Mouse (Mus musculus) adrenal gland (tissue): ENCODE measurements around the gene Snapc5.
"Not testable (repeated sequence)": the region's sequence is repeated elsewhere in the genome, so short reads cannot be mapped to it uniquely, and the experiment has no call there.

Experiments
- intact Hi-C: fragments of 180-260 bp; cut with DNase I; formaldehyde crosslinking; loops from one replicate; pipeline ENCODE4 v1.15.1; 2025
- long read RNA-seq, 2 experiments: library from polyadenylated mRNA; unstranded; transcript quantifications; one replicate each; pipeline ENCODE4 v2.0.0; 2020; ENCODE audit warnings: borderline replicate concordance in 1 of 2; ENCODE audit not compliant: insufficient replicate concordance in 1 of 2

Snapc5 gene
- long read RNA-seq, experiment 1, transcript Snapc5-201 (3 exons, 1,228 nt) = major isoform, 25 of 29 reads
- long read RNA-seq, experiment 1, partial matches to known transcripts = 3 of 29 reads
- long read RNA-seq, experiment 1, other reads (novel, unspliced or antisense) = 1 of 29 reads
- long read RNA-seq, experiment 2, transcript Snapc5-201 (3 exons, 1,228 nt) = major isoform, 28 of 30 reads
- long read RNA-seq, experiment 2, partial matches to known transcripts = 0 of 30 reads
- long read RNA-seq, experiment 2, other reads (novel, unspliced or antisense) = 2 of 30 reads

DNA sequence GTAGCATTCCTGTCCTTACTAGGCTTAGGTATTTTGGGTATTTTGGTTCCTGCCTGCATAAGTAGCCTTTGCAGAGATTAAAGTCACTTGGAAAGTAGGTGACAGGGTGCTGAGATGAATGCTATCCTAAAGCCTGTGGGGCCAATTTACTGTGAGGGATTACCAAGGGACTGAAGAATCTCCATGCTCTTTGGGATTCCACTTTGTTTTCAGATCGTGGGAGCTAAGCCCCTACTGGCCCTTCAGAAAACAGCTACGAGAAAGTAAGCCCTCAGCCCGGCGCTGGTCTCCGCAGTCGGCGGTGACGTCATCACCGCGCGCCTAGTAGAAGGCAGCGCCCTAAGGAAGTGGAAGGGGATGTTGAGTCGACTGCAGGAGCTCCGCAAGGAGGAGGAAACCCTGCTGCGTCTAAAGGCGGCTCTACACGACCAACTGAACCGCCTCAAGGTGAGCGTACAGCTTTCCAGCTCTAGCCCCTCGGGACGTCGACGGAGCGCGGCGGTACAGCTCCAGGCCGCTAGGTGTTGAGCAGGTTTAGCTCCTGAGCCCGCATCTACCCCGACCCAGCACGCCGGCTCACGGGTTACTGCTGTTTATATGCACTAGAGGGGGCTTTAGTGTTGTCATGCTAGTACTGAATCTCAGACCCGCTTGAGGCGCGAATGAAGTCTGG is at the start of gene Snapc5:
TSS of gene Snapc5 (plus strand) at position 301 of the 673 bp plus-strand sequence.
- intact Hi-C loops = loop anchor here (2.0 kb wide), 1 partner anchor 74 kb away; the partner anchor contains the start of gene Map2k1

DNA sequence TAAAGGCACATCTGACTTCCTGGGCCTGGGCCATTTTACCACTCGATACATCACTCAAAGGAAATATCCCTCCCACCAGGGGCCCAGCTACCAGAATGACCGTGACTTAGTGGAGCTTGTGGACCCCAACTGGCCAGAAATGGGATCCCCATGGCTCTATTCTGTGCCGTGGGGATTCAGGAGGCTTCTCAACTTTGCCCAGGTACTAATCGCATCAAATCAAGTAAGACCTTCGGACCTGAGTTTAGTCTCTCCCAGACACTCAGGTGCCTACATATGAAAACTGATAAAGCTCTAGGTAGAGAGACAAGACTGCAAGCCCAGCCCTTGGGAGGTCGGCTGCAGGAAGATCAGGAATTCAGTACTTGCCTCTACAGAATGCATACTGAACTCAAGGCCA is 47.5 kb upstream of the Snapc5 start:
- intact Hi-C loops = no loop called here

DNA sequence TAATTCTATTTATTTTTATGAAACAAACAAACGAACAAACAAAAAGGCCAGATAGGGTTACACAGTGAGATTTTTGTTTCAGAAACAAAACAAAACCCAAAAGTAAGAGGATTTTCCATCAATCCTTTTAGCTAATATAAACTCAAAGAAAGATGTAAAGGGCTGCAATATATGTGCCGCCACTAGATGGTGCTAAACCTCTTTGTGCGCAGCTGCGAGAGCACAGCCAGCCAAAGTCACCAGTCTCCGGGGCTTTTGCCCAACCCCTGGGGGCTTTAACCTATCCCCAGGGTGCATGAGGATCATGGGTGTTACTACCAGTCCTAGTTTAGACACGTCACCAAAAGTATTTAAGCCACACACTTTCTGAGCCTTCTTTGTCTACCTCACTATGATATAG is 40.2 kb upstream of the Snapc5 start:
- intact Hi-C loops = loop anchor here (5.0 kb wide), 1 partner anchor 133 kb away; no protein-coding TSS in a partner anchor

DNA sequence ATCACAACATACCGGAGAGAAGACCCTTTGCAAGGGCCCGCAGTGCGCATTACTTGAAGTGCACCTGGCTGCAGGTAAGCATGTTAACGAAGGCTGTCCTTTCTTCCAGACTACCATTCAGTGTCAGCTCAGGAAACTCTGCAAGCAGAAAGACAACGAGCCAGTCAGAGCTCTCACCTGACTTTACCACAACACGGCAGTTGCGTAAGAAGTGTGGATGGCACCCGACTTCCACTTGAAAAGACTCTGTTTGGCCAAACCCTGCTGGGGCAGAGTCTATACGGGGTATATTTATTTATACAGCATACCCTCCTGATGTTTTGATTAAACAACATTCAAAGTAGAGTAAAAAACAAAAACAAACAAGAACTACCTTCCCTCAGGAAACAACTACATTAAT is 39.2 kb upstream of the Snapc5 start:
- intact Hi-C loops = loop anchor here (5.0 to 10.0 kb wide), 2 partner anchors 115 to 132 kb away; partner anchors contain the start of gene Map2k1

DNA sequence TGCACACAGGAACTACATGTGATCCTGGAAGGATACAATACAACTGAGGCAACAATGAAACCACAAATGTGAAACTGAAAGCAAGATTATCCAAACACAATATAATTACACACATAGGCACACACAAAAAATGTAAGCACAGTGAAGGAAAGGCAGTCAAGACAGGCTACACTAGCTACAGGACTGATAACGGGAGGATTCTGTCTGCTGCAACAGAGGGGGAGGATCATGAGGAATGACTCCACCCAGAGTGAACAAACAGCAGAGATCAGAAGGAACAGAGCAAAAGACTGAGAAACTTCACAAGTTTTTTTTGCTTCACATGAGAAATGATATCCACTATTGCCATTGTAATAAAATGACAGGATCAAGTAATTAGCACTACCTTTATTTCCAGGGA is 22.4 kb upstream of the Snapc5 start:
- intact Hi-C loops = no loop called here

DNA sequence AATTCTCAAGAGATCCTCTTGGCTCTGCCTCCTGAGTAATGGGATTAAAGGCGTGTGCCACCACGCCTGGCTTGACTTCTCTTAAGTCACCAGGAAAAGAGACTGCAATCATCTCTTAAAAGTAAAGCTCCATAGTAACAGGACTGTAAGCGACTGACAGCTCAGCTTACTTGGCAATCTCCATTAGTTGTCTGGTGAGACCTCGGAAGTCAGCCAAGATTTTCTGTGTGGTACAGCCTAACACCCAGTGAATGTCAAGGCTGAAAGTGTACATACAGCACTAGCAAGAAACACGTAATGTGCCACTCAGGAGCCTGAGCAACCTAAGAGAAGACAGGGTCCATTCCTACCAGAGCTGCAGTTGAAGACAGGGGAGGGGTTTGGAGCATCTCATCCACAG is 18.6 kb upstream of the Snapc5 start:
- intact Hi-C loops = no loop called here

DNA sequence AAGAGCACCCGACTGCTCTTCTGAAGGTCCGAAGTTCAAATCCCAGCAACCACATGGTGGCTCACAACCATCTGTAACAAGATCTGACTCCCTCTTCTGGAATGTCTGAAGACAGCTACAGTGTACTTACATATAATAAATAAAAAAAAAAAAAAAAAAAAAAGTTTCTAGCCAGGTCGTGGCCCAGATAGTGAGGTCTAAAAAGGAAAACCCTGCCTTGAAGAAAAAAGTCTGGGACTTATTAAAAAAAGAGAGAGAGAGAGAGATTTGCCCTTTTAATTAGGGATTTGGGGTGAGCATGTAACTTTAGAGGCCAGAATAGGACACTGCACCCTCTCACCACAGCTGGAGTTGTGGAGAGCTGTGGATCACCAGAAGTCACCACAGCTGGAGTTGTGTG is 9.1 kb upstream of the Snapc5 start:
- intact Hi-C loops = not testable (repeated sequence)

DNA sequence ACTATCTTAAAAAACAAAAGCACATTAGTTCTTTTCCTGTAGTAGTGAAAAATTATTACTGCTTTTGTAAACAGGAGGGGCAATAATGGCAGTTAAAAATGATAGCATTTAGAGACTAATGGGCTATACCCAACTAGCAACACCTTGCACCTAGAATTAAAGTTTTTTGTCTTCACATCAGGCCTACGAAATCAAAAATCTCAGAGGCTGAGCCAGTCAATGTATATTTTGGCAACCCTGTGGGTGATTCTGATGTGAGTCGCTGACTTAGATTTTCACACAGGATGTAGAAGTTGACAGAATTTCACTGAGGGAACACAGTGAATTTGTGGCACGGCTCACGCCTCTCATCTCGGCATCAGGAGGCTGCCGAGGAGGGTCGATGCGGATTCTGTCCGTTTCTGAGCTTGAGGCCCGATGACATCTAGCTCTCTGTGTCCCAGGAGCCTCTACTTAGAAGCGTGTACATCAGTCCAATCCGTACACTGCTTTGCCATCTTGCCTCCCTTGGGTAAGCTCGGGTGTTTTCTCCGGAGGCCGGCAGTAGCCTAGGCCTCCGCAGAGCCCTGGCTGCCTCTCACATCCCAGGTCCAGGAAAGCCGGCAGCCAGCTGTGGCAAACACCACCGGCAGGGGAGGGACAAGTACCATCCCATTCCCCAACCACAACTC is 6.8 kb upstream of the Snapc5 start:
- intact Hi-C loops = no loop called here

DNA sequence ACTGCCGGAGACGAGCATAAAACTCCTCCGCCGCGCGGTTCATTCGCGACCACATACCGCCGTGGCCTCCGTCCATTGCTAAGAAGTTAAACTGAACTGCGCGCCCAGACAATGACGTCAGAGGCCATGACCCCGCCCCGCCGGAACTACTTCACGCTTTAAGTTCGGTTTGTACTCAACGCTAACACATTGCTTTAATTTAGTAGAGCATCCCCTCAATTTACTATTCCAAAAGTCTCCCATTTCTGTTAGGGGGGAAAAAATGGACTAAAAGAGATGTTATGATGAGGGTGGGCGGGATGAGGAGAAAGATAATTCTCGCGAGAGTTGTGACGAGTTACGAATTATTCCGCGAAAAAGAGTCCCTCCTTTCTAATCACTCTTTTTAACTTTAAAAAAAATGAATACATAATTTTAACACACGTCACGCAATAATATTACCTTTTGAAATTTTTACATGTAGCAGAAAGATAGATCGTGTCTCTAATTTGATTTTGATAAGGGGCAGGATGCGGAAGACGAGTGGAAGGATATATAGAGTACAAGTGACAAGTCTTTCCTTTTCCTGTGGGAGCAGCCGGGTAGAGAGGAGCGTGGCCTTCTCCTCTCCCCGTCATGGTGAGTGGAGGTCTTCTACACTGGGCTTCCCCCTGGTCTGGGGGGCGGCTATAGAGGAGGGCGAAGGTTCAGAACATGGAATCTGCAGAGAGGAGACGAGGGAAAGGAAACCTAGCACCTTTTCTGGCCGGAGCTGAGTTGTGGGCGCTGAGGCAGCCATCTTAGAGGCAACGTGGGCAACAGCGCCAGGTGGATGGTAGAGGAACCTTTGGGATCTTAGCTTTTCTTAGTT is 6.0 kb upstream of the Snapc5 start, which contains the start of the genes Zwilch and Rpl4:
TSS of gene Zwilch (minus strand) at position 289 of the 850 bp plus-strand sequence.
TSS of gene Rpl4 (plus strand) at position 560 of the 850 bp plus-strand sequence.
- intact Hi-C loops = no loop called here

DNA sequence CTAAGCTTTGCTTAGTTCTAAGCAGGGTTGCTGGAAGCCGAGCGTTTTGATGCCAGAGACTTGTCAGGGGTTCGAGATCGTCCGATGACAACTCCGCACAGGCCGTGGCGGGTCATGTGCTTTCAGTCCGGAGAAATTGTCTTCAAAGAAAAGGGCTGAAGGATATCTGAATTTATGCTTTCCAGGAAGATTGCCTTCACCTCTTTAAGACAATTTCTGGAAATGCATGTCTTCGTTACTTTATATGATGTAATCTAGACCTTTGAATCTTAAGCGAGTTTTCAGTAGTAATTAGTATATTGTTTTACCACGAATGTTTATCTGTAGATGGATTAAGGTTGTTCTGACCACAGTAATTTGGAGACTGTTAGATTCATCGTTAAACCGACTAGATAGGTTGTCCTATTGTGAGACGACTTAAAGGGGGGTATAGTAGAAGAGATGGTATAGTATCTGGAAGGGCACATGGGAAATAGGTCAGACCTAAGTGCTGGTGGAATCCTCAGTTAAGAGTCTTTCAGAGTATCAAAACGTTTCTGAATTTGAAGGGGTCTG is 5.3 kb upstream of the Snapc5 start:
- intact Hi-C loops = no loop called here

DNA sequence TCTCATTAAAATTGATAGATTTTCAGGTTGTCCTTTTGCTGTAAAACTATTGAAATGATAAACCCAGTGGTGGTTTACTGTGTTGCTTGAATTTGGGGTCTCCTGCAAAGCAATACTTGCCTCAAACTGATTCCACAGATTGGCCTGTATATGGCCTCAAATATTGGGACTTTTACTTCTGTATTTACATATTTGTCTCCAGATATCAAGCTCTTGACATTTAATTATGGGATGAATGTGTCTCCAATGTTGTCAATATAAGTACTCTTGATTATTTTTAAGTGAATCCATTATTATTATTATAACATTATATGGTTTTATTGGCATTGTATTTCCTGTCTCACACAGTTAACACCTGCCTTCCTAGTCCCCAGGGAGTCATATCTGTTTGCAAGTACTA is 4.7 kb upstream of the Snapc5 start:
- intact Hi-C loops = no loop called here

DNA sequence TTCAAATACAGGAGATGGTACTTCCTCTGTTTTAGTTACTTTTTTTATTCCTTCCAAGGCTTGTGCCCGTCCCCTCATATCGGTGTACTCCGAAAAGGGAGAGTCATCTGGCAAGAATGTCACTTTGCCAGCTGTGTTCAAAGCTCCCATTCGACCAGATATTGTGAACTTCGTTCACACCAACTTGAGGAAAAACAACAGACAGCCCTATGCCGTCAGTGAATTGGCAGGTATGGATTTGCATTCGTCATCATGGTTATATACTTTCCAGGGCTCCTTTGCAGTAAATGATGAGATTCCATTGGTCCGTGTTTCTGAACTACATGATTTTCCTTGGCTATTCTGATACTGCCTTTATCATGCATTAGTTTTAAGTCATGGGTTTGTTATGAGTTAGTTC is 4.3 kb upstream of the Snapc5 start:
- intact Hi-C loops = no loop called here

DNA sequence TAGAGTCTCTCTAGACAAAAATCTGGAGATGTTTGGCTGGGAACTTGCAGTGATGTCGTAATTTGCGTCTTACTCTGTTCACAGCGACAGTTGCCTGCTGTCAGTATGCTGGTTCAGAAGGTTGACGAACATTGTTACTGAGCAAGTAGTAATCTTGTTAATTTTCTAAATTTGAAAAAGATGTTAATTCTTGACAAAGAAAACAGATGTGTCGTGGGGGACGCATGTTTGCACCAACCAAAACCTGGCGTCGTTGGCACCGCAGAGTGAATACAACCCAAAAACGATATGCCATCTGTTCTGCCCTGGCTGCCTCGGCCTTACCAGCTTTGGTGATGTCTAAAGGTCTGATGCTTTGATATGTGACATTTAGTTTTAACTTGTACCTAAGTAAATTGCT is 3.7 kb upstream of the Snapc5 start:
- intact Hi-C loops = no loop called here

DNA sequence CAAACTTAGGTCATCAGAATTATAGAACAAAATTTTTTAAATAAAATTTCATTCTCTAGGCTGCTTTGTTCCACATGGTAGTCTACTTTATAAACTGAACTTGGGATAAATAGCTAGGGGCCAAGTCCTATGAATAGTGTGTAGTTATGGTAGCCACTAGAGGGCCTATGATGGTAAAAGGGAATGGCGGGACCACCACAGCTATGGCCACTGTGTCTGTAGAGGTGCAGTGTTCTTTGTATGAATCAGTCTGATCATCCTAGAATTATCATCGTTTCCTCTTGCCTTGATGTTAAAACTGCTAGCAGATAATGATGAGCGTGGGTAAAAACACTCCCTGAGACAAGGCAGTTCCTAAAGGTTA is 482 bp upstream of the Snapc5 start:
- intact Hi-C loops = loop anchor here (2.0 kb wide), 1 partner anchor 74 kb away; the partner anchor contains the start of gene Map2k1

DNA sequence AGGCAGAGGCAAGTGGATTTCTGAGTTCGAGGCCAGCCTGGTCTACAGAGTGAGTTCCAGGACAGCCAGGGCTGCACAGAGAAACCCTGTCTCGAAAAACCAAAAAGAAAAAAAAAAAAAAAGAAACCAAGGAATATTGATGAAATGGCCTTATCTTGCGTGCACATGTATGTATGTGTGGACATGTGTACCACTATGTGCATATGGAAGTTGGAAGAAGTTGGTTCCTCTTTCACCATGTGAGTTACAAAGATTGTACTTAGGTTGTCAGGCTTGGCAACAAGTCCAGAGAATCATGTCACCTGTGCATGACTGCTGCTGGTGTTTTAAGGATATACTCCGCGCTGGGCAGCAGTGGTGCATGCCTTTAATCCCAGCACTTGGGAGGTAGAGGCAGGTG is 4.2 kb downstream of the Snapc5 start:
- intact Hi-C loops = not testable (repeated sequence)

DNA sequence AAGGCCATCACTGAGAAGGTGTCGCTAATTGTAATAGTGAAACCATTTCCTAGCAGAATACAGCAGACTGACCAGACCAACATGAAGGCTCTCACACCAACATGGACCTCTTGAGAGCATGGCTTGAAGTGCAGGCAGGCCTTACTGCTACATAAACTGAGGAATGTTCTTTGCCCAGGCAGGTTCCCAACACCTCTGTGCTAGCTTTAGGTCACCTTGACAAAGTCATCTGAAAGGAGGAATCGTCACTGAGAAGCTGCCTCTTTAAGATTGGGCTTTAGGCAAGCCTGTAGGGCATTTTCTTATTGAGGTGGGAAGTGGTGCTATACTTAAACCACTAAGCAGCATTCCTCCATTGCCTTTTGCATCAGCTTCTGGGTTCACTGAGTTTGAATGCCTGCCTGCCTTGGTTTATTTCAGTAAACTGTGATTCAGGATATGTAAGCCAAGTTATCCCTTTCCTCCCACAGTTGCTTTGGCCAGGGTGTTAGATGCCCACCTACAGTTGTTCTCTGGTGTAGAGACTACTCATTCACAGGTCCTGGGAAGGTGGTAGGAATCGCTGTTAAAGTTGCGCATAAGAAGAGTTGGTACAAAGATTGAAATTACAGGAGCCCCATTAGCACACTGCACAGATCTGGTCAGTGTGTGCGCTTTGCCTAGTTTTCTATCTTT is 5.2 kb downstream of the Snapc5 start:
- intact Hi-C loops = no loop called here

DNA sequence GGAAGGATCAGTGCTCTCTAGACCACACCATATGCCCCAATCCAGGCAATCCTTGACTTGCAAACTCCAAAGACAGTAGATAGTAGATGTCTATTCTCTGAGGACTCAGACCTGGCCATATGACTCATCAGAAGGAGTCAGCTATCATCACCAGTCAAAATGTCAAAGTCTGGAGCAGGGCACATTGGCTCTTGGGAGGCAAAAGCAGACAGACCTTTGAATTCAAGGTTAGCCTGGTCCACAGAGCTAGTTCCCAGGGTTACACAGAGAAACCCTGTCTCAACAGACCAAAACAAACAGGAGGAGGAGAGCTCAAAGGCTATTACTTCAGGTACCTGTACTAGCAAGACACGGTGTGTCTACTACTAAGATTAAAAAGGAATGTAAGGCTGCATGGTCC is 14.8 kb downstream of the Snapc5 start:
- intact Hi-C loops = no loop called here

DNA sequence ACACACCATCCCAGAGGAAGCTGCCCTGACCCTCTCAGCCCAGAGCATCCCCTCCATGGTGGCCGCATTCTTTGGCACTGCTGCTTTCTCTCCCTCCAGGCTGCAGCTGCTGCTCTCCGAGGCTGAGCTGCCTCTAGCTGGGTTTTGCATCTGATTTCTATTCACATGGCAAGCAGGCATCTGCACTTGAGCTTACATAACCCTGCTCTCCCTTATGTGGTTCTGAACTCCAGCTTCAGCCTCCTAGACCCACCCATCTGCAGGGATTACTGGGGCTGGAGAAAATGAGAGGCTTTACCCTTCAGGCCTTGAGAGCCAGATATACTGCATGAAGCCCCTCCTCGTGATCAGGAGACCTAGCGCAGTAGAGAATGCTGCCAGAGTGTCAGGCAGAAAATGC is 16.5 kb downstream of the Snapc5 start:
- intact Hi-C loops = no loop called here

DNA sequence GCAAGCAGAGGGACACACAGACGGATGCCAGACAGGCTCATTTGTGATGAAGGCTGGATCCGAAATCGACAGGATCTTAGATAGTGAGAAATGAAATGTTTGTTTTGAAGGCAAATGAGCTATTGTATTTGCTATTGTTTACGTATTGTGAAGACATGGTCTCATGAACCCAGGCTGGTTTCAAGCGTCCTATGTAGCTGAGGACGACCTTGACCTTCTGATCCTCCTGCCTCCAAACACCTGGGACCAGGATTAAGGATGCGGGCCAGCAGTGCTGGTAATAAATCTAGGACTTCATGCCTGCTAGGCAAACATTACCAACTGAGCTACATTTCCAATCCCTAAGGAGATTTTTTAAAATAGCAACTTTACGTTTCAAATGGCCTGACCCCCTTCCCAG is 18.4 kb downstream of the Snapc5 start:
- intact Hi-C loops = no loop called here

DNA sequence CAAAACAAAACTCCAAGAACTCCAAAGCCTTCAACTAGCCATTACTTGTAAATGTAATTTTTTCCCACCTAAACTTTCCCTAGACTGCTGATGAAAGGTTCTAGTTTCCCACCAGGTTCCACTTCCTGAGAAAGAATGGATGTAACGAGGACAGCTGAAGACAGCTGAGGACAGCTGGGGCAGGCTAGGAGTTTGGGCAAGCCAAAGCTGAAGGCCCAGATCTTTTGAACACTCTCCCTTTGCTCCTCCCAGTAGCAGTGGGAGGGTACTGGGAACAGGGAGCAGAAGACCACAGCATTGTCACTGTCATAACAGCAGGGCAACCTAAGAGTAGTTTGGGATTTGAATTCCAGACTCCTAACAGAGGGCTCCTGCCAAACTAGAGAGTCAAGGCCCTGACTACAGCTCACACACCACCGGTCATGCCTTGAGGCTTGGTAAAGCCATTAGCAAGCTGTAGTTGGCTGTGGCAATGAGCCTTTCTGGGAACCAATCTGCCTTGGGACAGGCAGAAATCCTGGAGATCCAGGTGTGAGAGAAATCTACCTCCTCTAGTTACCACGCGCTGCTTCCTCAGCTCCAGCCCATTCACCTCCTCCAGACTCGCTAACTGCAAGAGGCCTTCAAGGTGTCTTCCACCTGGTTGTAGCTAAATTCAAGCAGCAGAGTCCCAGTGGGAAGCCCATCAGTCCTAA is 19.1 kb downstream of the Snapc5 start:
- intact Hi-C loops = no loop called here
